Mouse (Mus musculus): ENCODE data around the gene Arsb. TPM values are rescaled to one million over a fixed set of nuclear protein-coding genes. Genes with fewer than 3 reads are reported as not detected.
A peak's percentile ranks its signal among the peaks of the same experiment; 100 is the strongest.
"Not testable (repeated sequence)": the region's sequence is repeated elsewhere in the genome, so short reads cannot be mapped to it uniquely, and the experiment has no call there.

Gene Arsb
- total and polyA plus RNA-seq, 3 experiments: 37.4 to 57.5 (median 46.8) TPM

DNA sequence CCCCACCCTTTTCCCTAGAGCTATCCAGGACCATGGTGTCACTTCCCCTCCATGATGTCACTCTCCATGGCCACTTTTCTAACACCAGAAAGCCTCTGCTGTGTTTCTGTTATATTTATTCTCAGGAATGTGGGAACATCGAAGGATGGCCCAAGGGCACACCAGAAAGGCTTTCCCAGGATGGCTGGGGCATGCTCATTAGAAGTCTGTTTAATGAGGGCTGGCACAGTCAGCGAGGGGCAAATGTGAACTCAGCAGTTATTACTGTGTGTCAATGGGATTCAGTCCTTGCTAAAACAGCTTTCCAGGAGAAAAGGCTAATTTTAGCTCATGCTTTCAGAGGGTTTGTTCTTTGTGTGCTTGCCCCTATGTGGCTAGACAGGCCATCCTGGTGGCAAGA, 213.1 kb downstream of the Arsb start:
- no peak for DNase-seq

GRCm38 (mm10) chr13:93985181-93985580, 213.8 kb downstream of the Arsb start:
- no peak for DNase-seq

- not testable (repeated sequence) for DNase-seq
Measured at GRCm38 (mm10) chr13:93985750-93986149, 214.3 kb downstream of the Arsb start.

GRCm38 (mm10) chr13:93987611-93988010, 216.2 kb downstream of the Arsb start:
- no peak for DNase-seq

GRCm38 (mm10) chr13:93989208-93989607, 217.8 kb downstream of the Arsb start:
- DNase-seq: no peak

GRCm38 (mm10) chr13:93989736-93990611, 218.5 kb downstream of the Arsb start:
- DNase-seq: peak; percentile 56

- DNase-seq: no peak
Measured at GRCm38 (mm10) chr13:93990841-93991240, 219.4 kb downstream of the Arsb start.

DNA sequence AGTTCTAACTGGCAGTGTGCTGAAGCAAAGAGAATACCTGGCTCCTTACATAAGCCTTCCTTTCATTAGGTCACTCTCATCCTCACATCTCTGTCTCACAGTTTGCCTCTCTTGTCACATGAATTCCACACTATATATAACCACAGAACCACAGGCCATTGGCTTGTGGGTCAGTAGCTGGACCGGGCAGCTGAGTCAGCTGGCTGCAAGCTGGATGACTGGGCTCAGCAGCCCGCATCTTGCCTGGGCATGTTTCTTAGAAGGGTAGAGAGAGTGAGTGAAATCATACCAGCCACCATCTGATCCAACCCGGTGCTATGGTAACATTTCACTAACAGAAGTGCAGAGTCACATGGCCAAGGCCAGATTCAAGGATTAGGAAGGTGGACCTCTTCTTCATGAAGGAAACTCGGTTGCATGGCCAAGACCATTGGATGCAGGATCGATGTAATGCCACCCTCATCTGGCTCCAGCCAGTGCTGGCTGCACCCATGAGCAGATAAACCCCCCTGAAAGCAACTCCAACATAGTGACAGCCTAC, 221.0 kb downstream of the Arsb start:
- DNase-seq: peak; percentile 51

Small RNA genes within 50 kb of the gene (microRNA-seq; reads per million reads assigned to microRNA genes)
- gene Gm25534 (0 reads per million in 2 experiments), gene Mir5624 (0 reads per million in 2 experiments)

Other genes with a start within 250 kb of the Arsb start
- 10 to 100 TPM in 1 of 2 experiments, under 1 TPM in 1; 0.97 to 11.8 TPM for gene Bhmt, start 133.7 kb upstream of the Arsb start, total RNA-seq (2021)
- gene Bhmt, start 133.7 kb upstream of the Arsb start, polyA plus RNA-seq (2012; rRNA removed): 0.80 and 0.92 TPM in 2 replicates
- gene Bhmt2, start 97.3 kb upstream of the Arsb start, total RNA-seq (2021): under 1 TPM; 0.17 to 0.66 TPM
- 0.08 TPM in 1 of 2 replicates, not detected in the other for gene Bhmt2, start 97.3 kb upstream of the Arsb start, polyA plus RNA-seq (2012; rRNA removed)
- gene Dmgdh, start 97.2 kb upstream of the Arsb start, total RNA-seq (2021): under 1 TPM in 1 of 2 experiments, not detected in 1; 0.89 TPM
- gene Dmgdh, start 97.2 kb upstream of the Arsb start, polyA plus RNA-seq (2012; rRNA removed): 0.17 TPM in 1 of 2 replicates, not detected in the other

Measured in adrenal gland, adult 2 months (tissue).